In the genomic region with DNA sequence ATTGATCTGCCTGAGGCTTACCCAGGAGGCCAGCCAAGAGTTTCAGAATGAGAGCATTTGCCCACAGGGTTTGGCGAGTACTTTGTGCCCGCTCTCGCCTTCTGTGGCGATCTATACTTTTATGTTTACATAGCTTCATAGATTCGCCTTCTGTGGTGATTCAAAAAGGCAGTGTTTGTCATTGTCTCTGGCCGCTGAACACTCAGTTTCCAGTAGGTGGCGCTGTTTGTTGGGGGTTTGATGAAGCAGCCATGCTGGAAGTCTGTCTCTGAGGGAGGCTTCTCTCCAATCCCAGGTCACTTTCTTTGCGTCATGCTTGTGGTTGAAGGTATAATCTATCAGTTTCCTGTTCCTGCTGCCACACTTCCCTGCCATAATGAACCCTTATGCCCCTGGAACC, we compare ENCODE assay signal across 8 mouse cellular contexts. TPM values are rescaled to one million over a fixed set of nuclear protein-coding genes. Genes with fewer than 3 reads are reported as not detected.
A peak's percentile ranks its signal among the peaks of the same experiment; 100 is the strongest.
DNase-seq lines count a peak whose midpoint lies in the region; TF ChIP-seq lines count a peak whose summit lies in the region.
"Had no signal": no experiment of that assay in that cellular context is flagged by ENCODE, and none has a peak within 500 bp of the region (broad histone marks: within the 10 kb centered on the region; RNA-seq: fewer than 3 reads in every experiment).

No protein-coding gene starts in this region.

- H3K4me3 ChIP-seq in small intestine, adult 2 months (ENCODE audit: low read depth, low read length) = no peak overlapping the region

- TF ChIP-seq CTCF in small intestine, adult 2 months (IDR thresholded peaks at IDR 0.05; ENCODE audit: extremely low read depth, insufficient read length, insufficient replicate concordance, low read depth, low read length) = peak; percentile 74; the same call in 1 of the 2 replicates

- no peaks in the 10 kb centered on the region for H3K36me3 ChIP-seq in small intestine, adult 2 months (ENCODE audit: control insufficient read depth, insufficient read depth, low read length)

- DNase-seq in spleen, adult 18-20 months = peak; percentile 23 to 53
- DNase-seq in spleen, adult 12 weeks (ENCODE audit: low spot score) = no peak
- DNase-seq in adrenal gland, adult 8-10 months = peak; percentile 54
- DNase-seq in embryo, embryonic 11 days = peak; percentile 81
- DNase-seq in kidney, adult 9 months = peak; percentile 66
- peak; percentile 69 for DNase-seq in lung, postnatal 10 days

- 13% methylated on average over 8 of the region's 8 CpGs for WGBS in small intestine, adult 2 months

- TF ChIP-seq POLR2A in small intestine, adult 2 months (IDR thresholded peaks at IDR 0.05; ENCODE audit: low read depth, low read length) = no peak

- no peaks in the 10 kb centered on the region for H3K27me3 ChIP-seq in small intestine, adult 2 months (ENCODE audit: control insufficient read depth, insufficient read depth, low read length)

- H3K4me1 ChIP-seq in small intestine, adult 2 months (ENCODE audit: control insufficient read depth, insufficient read depth, insufficient read length, low read length) = no peaks in the 10 kb centered on the region

- no peak overlapping the region for H3K27ac ChIP-seq in small intestine, adult 2 months (ENCODE audit: insufficient read depth, low read depth, low read length)

RNA-seq across cellular contexts. Expression of gene Serpina12, which starts 22.0 kb away (rescaled TPM):
- total RNA-seq in adrenal gland, adult 8-10 months (2022) = under 1 TPM in 3 of 4 experiments, not detected in 1; 0.08 to 0.38 (median 0.28) TPM
- polyA plus RNA-seq in small intestine, adult 2 months (2012; rRNA removed) = not detected in 2 replicates
- polyA plus RNA-seq: heart, embryonic 16.5 days had no signal

RNA-seq across cellular contexts. Expression of gene Serpina5, which starts 34.7 kb away (rescaled TPM):
- total RNA-seq in adrenal gland, adult 8-10 months (2022) = 1 to 10 TPM; 1.1 to 3.3 (median 1.9) TPM
- not detected in 2 replicates for polyA plus RNA-seq in small intestine, adult 2 months (2012; rRNA removed)
- polyA plus RNA-seq: heart, embryonic 16.5 days had no signal

RNA-seq across cellular contexts. Expression of gene Serpina3a, which starts 46.3 kb away (rescaled TPM):
- under 1 TPM in 1 of 4 experiments, not detected in 3; 0.20 TPM for total RNA-seq in adrenal gland, adult 8-10 months (2022)
- polyA plus RNA-seq in small intestine, adult 2 months (2012; rRNA removed) = not detected in 2 replicates
- polyA plus RNA-seq: heart, embryonic 16.5 days had no signal

RNA-seq across cellular contexts. Expression of gene Serpina9, which starts 52.7 kb away (rescaled TPM):
- not detected for total RNA-seq in adrenal gland, adult 8-10 months (2022)
- 0.13 TPM in 1 of 2 replicates, not detected in the other for polyA plus RNA-seq in small intestine, adult 2 months (2012; rRNA removed)
